Mouse (Mus musculus) hindlimb bud, embryonic 11.5 days (tissue): ENCODE measurements at regions not wholly inside any gene's neighbourhood (a gene's known extent, or its start where the extent isn't known, plus 50 kb on each side); places are given as distances from the start of the nearest gene placed in this dataset.

Source experiments
- DNase-seq: peaks from one replicate; pipeline ENCODE4 v3.0.0-alpha.2; 2012; ENCODE audit warnings: low read depth, low spot score; ENCODE audit errors: extremely low spot score

DNA sequence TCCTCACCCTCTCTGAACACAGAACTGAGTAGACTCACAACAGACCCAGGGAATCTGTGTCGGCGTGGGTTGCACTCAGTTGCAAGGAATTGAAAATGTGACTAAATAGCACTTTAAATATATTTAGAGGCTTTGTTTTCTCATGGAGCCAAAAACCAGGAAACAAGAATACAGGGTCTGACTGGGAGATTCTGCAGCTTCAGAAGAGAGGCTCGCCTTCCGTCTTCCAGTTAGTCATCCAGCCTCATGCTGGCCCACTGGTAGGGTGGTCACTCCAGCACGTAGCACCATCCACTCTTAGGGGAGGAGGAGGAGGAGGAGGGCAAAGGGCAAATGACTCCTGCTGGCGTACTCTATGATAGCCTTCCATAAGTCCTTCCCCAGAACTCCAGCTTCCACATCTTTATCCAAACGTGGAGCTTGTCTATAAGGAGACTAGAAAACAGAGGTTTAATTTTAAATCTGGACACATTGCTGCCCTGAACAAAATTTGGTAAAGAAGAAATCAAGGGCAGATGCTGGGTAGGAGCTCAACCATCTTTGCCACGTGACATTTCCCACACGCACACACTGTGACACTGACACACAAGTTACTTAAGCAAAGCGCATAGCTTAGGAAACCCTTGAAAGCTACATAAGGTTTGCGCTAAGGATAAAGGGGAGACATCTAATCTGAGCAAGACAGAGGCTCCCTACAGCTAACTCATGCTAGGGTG is 60.8 kb downstream of the Mis18a start:
- DNase-seq, result no peak

DNA sequence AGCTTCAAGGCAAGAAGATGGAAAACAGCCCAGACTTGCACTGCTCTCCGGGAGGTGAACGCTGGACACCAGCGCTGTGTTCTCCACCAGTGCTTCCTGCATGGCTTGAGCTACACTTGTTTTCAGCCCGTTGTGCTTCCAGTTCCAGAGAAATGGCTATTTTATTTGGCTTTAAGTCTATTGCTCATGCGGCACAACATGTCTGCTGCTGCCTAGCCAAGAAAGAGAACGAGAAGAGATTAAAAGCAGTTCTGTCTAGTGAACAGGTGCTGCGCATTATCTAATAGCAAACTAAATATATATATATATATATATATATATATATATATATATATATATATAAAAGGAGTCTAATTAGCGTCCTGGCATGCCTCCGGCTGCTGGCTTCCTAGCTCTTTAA is 63.1 kb downstream of the Mis18a start:
- no peak for DNase-seq

DNA sequence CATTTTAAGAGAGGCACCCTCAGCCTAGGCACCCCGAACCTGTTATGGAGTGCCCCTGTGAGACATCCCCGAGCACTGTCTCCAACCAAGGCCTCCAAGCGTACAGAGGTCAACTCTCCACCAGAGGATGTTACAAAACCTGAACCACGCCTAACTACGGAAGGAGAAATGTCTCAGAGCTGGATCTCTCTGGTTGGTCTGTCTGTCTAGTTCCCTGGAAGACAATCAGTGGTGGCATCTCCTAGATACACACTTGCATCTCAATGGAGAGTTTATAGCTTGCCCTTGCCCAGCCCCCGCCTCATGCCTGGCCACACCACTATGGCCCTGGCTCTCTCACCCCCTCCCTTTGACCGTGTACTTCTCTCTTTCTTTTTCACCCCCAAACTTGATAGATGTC is 69.2 kb downstream of the Mis18a start:
- no peak for DNase-seq

DNA sequence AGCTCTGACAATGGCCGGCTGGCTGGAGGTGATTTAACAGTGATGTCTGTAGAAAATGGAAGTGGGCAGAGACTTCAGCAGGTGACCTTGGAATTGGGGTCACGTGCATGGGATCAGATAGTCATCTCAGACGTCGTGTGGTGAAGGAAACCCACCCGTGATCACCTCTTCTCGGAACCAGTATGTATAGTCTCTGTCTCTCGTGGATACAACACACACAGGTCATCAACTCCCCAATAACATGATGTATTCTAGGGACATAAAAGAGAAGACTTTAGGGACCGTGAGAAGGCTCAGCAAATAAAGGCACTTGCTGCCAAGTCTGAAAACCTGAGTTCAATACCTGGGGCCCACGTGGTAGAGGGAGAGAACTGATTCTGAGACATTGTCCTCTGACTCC is 70.2 kb downstream of the Mis18a start:
- DNase-seq, result no peak

DNA sequence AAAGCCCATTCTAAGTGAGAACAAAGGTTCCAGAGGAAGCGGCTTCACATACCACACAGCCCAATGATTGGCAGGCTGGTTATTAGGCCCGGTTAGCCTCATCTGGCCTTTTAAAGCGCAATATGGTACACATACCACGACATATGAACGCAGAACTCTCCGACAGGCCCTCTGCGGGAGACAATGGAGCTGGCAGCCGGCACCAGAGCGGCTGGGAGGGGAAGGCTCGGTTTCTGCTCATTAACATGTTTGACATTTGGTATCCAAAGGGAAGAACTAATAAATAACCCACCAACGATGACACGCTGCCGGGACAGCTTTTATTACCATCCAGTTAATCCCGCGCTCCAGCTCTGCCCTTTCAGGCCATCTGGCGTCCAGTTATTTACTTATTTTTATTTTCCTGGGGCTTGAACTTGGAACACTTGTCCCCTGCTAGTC is 70.6 kb downstream of the Mis18a start:
- DNase-seq, result peak; percentile 60

DNA sequence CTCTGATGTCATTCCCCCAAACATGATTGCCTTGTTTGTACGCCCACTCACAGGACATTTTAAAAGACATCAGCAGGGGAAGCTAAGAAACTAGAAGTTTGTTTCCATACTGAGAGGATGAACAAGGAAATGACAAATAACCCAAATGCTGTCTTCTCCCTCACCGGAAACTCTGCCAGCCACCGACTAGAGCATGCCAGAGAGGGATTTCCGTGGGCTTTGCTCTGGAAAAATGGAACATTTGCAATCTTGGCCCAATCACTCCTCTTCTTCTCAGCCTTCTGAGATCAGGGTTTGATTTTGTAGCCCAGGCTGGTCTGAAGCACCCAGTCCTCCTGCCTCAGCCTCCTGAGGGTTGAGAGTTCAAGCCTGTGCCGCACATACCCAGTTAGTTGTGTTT is 72.4 kb downstream of the Mis18a start:
- no peak for DNase-seq

DNA sequence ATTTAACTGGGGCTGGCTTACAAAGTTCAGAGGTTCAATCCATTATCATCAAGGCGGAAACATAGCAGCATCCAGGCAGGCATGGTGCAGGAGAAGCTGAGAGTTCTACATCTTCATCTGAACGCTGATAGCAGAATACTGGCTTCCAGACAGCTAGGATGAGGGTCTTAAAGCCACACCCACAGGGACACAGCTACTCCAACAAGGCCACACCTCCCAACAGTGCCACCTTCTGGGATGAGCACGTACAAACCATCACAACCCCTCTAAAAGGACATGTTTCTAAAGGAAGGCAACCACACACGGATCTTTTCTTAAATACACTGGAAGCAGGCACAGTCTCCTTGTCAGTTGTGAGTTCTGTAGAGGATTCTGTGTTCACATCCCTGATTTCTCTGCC is 74.4 kb downstream of the Mis18a start:
- no peak for DNase-seq

DNA sequence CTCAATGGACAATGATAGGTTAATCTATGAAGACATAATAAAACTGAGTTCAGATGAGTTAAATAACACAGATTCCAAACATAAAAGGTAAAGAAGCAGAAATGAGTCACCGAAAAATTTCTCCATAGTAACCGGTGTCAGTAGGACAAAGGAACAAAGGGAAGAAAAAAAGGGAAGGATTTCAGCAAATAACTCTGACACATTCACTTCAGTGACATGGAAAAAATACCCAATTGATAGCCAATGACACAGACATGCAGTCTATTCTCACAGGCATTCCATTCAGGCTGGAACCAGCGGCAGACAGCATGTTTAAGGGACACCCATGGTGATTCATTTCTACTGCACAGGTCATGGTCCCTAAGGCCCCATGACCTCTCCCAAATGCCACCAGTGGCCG is 79.0 kb downstream of the Mis18a start:
- DNase-seq, result no peak

DNA sequence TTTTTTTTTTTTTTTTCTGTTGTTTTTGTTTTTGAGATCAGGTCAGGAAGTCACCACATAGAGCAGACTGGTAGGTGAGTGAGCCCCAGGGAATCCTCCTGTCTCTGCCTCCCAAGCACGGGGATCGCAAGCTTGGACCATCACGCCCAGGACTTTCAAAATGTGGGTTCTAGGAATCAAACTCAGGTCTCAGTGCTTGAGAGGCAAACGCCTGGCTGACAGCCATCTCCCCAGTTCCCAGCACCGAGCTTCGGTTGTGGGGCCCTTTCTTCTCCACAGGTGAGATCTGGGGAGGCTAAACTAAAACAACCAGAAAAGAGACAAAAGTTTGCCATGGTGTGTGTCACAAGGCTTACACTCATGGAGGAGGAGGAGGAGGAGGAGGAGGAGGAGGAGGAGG is 84.5 kb downstream of the Mis18a start:
- DNase-seq, result no peak

DNA sequence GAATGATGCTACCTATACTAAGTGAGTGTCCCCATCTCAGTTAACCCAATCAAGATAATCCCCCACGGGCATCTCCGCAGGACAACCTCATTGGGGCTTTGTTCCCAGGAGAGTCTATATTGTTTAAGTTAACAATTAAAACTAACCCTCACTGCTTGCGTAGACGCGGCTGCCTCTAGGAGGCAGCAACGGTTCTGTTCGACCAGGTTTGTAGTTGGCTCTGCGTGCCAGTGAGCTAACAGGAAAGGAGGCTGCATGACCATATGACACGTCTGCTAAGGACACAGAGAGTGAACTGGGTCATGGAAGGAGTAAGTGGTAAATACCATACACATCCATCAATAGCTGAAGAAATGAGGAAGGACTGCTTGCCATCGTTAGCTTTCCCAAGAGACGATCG is 92.0 kb downstream of the Mis18a start:
- no peak for DNase-seq

DNA sequence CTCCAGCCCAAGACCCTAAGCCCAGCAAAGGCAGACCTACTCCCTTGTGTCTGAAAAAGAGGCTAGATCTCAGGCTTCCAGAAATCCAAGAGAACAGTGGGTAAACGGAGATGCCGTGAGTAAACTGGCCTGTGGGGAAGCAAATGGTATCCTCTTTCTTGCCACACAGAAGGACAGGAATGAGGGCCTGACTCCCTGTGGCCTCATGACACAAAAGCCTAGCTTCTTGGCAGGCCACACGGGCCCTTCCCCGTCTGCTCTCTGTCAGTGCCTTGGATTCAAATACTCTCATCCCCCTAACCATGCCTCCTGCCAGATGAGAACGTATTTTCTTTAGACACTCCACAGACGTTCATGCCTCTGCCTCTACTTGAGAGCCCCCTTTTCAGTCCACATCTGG is 97.2 kb downstream of the Mis18a start:
- DNase-seq, result no peak

DNA sequence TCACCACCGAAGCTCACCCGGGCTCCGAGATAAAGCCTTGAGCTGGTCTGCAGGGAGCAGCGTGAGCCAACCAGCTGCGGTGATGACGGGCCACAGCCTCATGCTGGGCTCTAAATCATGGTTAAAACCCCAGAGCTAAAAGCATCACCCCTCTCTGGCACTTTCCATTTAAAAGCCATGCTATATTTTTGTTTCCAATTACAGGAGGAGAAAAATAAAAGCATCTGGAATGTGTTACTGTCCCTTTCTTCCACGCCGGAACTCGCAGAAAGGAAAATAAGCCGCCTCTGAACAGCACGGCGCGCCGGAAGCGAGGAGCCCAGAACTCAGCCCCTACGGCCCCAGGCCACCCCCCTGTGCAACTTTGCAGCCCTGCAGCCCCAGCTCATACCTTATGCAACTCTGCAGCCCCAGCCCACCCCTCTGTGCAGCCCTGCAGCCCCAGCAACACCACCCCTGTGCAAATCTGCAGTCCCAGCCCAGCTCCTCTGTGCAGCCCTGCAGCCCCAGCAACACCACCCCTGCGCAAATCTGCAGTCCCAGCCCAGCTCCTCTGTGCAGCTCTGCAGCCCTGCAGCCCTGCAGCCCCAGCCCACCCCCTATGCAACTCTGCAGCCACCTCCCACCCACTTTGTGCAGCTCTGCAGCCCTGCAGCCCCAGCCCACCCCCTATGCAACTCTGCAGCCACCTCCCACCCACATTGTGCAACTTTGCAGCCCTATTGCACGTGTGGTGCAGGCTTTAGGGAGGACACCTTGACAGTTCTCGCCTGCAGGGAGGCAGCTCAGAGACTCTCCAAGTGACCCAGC is 97.9 kb downstream of the Mis18a start:
- DNase-seq, result peak; percentile 74

DNA sequence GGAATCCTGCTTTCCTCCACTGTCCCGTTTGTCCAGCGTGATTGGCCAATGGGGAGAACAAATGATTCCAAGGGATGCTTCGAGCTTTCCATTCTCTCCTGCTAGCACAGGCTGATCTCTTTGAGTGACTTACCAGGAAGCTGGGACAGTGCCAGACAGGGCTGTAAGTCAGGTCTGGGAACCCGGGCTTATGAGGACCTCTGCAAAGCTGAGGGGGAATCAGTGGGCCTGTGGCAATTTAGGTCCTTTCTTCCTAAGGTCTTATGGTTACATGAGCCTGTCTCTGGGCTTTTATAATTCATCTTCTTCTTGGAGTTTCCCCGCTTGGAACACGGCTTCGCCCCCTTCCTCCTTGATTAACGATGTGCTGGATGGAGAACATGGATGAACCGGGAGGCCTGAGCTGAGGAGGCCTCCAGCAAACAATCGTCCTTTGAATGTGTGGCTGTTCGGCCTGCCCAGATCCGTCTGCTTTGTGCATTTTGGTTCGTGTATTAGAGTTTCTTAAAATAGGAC is 98.5 kb downstream of the Mis18a start:
- no peak for DNase-seq

DNA sequence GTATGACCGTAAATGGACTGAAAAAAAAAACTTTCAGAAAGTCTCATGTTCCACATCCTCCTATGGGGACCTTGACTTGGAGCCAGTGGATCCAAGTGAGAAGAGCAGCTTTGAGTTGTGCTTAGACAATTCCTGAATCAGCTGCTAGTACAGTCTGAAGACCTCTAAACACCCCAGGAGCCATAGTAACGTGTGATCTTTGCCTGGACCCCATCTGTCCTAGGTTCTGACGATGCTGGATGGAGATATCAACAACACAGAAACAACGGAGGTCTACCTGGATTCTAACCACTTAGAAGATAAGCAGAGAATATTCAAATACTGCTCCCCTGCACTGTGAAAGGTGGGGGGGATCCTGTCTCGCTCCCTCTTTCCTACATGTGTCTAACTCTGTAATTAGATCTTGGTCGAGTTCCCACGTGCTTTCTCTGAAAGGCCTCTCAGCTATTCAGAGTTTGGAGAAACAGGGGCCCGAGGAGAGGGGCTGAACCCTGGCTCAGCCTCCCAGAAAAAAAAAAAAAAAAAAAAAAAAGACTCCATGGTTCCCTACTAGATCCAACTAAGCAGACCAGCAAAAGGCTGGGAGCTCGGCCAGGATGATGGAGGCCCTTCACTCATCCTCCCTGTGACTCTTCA is 101.1 kb downstream of the Mis18a start:
- no peak for DNase-seq

DNA sequence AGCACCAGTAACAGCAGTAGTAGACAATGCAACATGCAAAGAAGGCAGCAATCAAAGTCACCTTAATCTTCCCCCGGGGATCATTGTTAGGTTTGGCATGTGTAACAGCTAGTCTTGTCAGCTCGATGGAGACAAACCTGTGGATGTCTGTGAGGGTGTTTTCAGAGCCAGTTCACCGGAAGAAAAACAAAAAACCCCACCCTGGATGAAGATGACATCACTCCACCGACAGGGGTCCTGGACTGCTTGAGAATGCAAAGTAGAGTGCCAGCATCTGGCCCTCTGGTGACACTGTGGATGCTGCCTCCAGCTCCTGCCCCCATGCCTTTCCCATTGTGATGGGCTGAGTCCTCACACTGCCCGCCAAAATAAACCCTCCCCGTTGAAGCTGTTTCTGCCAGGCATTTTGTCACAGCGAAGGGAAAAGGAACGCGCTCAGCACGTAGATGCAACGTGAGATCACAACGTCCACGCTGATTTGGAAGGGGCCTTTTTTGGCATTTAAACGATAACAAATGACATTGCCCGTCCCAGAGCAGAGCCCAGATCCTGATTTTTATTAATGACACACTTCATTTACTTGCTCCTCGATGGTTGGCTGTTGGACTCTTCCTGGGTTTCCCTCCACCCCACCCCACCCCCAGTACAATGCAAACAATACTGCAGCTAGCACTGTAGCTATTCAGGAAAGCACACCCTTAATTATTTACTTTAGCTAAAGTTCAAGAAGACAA is 101.7 kb downstream of the Mis18a start:
- no peak for DNase-seq

DNA sequence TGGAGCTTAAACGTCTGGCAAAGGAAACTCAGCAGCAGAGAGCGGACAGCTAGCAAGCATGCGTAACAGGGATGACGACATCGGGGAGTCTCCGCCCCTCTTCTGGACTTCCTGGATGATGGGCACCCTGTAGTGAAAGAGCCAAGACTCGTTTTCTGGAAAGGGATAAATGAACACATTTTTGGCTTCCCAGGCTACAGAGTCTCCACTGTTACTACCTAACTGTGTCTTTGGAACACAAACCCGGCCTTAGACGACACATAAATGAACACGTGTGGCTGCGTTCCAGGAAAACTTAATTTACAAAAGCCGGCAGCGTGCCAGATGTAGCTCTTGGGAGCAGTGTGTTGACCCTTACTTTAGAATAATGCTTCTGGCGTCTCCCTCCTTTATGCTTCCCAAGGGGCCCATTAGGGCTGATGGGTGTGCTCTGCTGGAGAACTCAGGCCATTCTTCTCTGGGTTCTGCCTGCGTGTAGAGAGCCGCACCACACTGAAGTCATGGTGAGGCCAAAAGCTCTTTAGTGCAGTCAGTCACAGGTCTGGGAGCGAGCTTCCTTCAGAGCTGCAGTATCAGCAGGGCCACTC is 103.1 kb downstream of the Mis18a start:
- no peak for DNase-seq

DNA sequence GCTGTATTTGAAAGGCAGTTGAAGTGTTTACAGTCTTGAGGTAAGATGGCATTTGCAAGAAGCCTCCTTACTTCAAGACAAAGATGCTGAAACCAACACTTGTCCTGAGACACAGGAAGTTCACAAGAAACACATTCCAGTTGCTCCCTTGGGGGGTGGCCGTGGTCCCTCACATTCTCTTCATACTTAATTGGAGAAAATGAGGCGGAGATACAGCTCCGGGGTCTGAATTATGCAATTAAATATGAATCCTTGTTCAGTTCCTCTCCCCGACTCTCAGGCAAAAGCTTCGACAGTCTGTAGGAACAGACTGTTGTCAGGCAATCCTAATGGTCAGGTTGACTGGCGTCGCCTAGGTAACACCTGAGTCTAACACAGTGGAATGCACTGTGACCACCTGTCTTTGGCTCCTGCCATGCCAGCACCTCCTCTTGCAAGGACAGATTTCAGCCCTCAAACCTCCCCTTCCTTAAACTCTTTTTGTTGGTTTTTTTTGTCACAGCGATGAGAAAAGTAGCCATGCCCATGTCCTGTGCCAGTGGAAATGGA is 104.5 kb downstream of the Mis18a start:
- DNase-seq, result no peak

DNA sequence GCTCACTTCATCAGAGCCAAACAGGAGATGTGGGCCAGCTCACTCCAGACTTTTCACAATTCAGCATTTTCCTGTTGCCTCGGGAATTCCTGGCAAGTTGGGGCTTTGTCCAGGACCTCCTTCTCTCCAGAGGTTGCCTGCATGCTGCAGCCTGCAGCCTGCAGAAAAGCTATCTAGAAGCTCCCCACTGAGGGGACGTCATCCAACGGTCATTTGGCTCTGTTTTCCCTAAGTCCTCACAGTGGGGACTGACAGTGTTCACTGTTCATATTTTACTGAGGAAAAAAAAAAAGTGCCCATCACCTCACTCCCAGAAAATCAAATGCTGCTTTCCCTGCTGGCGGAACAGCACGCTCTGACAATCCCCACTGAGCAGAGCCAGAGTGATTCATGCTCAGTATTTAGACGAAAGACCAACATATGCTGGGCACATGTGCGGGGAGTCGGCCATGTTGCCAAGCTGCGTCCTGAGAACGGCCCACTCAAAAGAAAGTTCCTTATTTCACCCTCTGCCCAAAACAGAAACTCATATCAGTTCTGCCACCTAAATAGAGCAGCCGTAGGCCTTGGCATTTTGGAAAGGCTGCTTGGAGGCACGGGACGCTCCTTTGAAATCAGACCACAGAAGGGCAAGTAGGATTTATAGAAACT is 105.3 kb downstream of the Mis18a start:
- DNase-seq, result no peak

DNA sequence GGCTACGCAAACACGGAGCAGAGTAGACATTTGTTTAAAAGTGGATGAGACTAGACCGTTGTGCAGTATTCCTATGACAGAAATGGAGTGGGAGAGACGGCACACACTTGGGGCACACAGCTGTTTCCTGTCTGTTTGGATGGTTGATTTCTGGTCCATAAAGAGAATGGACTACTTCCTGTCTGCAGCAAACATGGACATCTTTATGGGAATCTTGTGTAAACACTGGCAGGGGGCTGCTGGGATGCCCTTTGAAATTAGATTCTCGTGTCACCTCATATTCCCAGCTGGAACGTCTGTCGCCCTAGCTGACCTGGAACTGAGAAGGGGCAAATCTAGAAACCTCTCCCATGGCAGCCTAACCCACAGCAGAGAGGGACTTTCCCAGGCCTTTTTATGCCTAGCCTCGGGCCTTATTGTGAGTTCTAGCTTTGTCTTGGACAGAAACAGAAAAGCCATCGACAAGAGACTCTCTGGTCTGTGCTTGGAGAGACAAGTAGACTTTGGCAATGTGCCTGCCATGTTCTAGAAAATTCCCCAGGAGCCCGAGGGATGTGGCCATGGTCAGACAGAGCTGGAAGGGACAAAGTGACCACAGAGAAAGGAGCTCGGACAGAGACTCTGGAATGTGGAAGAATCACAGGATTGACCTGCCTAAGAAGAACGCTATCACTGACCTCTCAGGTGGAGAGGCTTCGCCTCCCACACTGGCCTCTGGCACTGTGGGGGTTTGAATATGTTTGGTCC is 107.5 kb downstream of the Mis18a start:
- DNase-seq, result no peak
